Mouse (Mus musculus): ENCODE results near the gene Grb2. TPM values are rescaled to one million over a fixed set of nuclear protein-coding genes. Genes with fewer than 3 reads are reported as not detected.

The Grb2 gene
- polyA plus RNA-seq, 1 experiment from 2014 or later, result 137 TPM

- H3K9ac ChIP-seq (replicated peaks), result peak within 1 kb of the TSS; percentile 96
- under 1% methylated on average over 88 of the region's 93 CpGs for WGBS
- peaks cover 42% of the 10 kb centered on the region for H3K36me3 ChIP-seq
- ATAC-seq (ENCODE audit: low FRiP score, low read depth), result peak; percentile 95
- H3K4me3 ChIP-seq, result peak within 1 kb of the TSS; percentile 98
- no peaks in the 10 kb centered on the region for H3K27me3 ChIP-seq
- H3K9me3 ChIP-seq, result no peaks in the 10 kb centered on the region
- peak within 1 kb of the TSS; percentile 88 for H3K27ac ChIP-seq (replicated peaks)
- peaks cover 22% of the 10 kb centered on the region for H3K4me1 ChIP-seq
- peak within 1 kb of the TSS; percentile 94 for H3K4me2 ChIP-seq (replicated peaks)
Measured at GRCm38 (mm10) chr11:115603476-115604303, 104.7 kb downstream of the Grb2 start, which contains the start of the genes Mrps7 and Gga3. Mrps7 (plus strand) TSS chr11:115603925. Gga3 (minus strand) TSS chr11:115604051.

- H3K4me3 ChIP-seq, result peak overlapping the region; percentile 98
- H3K27me3 ChIP-seq, result no peaks in the 10 kb centered on the region
- no peak for ATAC-seq (ENCODE audit: low FRiP score, low read depth)
- no peaks in the 10 kb centered on the region for H3K9me3 ChIP-seq
- H3K27ac ChIP-seq (replicated peaks), result peak overlapping the region; percentile 88
- H3K36me3 ChIP-seq, result peaks cover 40% of the 10 kb centered on the region
- peaks cover 22% of the 10 kb centered on the region for H3K4me1 ChIP-seq
- peak overlapping the region; percentile 94 for H3K4me2 ChIP-seq (replicated peaks)
- WGBS, result 7% methylated on average over 15 of the region's 15 CpGs
- peak overlapping the region; percentile 96 for H3K9ac ChIP-seq (replicated peaks)
Measured at GRCm38 (mm10) chr11:115603128-115603475, 105.3 kb downstream of the Grb2 start.

- H3K27ac ChIP-seq (replicated peaks), result no peak overlapping the region
- H3K4me3 ChIP-seq, result no peak overlapping the region
Measured at GRCm38 (mm10) chr11:115601174-115601573, 107.2 kb downstream of the Grb2 start.

DNA sequence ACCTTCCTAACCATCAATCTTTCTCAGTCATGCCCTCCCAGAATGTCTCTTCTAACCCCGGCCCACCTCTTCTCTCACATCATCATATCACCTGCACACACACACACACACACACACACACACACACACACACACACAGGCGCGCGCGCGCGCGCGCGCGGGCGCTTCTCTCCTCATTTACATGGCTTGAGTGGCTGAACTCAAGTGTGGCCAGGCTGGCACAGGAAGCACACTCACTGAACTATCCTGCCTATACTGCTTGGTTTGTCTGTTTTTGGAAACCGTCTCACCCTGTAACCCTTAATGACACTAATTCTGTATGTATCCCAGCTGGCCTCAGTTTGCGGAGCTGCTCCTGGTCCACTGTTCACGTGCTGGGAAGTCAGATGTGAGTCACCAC is 107.7 kb downstream of the Grb2 start:
- no peak overlapping the region for H3K4me3 ChIP-seq
- H3K9ac ChIP-seq (replicated peaks), result no peak overlapping the region
- H3K4me2 ChIP-seq (replicated peaks), result no peak overlapping the region
- peaks cover 22% of the 10 kb centered on the region for H3K4me1 ChIP-seq
- no peaks in the 10 kb centered on the region for H3K27me3 ChIP-seq
- H3K9me3 ChIP-seq, result no peaks in the 10 kb centered on the region
- H3K27ac ChIP-seq (replicated peaks), result no peak overlapping the region
- ATAC-seq (ENCODE audit: low FRiP score, low read depth), result no peak
- WGBS, result over 99% methylated on average over 15 of the region's 15 CpGs
- peaks cover 34% of the 10 kb centered on the region for H3K36me3 ChIP-seq

More at GRCm38 (mm10) chr11:115601174-115601573, 107.2 kb downstream of the Grb2 start:
- WGBS, result 93% methylated on average over 4 of the region's 4 CpGs
- ATAC-seq (ENCODE audit: low FRiP score, low read depth), result no peak
- peaks cover 22% of the 10 kb centered on the region for H3K4me1 ChIP-seq
- no peak overlapping the region for H3K4me2 ChIP-seq (replicated peaks)
- no peaks in the 10 kb centered on the region for H3K27me3 ChIP-seq
- peaks cover 35% of the 10 kb centered on the region for H3K36me3 ChIP-seq
- no peaks in the 10 kb centered on the region for H3K9me3 ChIP-seq
- no peak overlapping the region for H3K9ac ChIP-seq (replicated peaks)

DNA sequence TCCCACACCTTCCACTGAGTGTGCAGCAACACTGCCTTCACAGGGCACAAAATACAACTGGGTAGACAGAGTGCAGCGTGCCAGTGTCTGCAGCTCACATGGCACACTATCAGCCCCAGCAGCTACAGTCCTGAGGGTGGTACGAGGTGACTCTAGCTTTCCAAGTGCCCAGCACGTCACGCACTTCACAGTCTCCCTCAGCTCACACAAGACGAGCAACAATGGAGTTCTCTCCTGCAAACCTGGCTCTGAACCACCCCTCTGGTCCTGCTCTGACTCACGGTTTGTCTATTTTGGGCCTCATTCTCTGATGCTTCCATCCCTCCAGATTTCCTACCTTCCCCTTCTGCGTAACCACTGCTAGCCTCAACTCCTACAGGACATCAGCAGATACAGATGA is 108.7 kb downstream of the Grb2 start:
- no peak for ATAC-seq (ENCODE audit: low FRiP score, low read depth)
- 96% methylated on average over 7 of the region's 7 CpGs for WGBS
- Histone ChIP-seq H3K27ac (replicated peaks) (no peak overlapping the region), H3K4me1 (peaks cover 13% of the 10 kb centered on the region), H3K4me2 (replicated peaks) (no peak overlapping the region), H3K4me3 (no peak overlapping the region), H3K9me3 (no peaks in the 10 kb centered on the region), H3K9ac (replicated peaks) (no peak overlapping the region), H3K36me3 (peaks cover 38% of the 10 kb centered on the region), H3K27me3 (no peaks in the 10 kb centered on the region)

DNA sequence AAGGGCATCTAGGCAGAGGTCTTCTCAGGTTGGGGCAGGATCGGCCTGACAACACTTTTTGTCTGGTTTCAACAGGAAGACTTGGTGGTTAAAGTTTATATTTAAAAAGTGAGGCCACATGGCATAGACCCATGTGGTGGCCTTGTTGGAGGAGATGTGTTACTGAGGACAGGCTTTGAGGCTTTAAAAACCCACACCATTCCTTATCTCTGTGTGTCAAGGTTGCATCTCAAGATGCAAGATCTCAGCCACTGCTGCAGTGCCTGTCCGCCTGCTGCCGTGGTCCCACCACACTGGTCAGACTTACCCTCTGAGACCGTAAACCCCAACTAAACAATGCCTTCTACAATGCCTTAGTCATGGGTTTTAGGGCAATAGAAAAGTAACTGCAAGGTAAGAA is 110.1 kb downstream of the Grb2 start:
- no peak overlapping the region for H3K9ac ChIP-seq (replicated peaks)
- no peak for ATAC-seq (ENCODE audit: low FRiP score, low read depth)
- no peaks in the 10 kb centered on the region for H3K9me3 ChIP-seq
- H3K4me1 ChIP-seq, result peaks cover 10% of the 10 kb centered on the region
- no peak overlapping the region for H3K4me2 ChIP-seq (replicated peaks)
- no peak overlapping the region for H3K4me3 ChIP-seq
- 95% methylated on average over 4 of the region's 4 CpGs for WGBS
- H3K27me3 ChIP-seq, result no peaks in the 10 kb centered on the region
- H3K27ac ChIP-seq (replicated peaks), result no peak overlapping the region
- peaks cover 52% of the 10 kb centered on the region for H3K36me3 ChIP-seq

- Histone ChIP-seq H3K27me3 (no peaks in the 10 kb centered on the region), H3K9me3 (no peaks in the 10 kb centered on the region), H3K4me3 (no peak overlapping the region), H3K4me1 (no peaks in the 10 kb centered on the region), H3K4me2 (replicated peaks) (no peak overlapping the region), H3K27ac (replicated peaks) (no peak overlapping the region), H3K9ac (replicated peaks) (no peak overlapping the region), H3K36me3 (peaks cover 73% of the 10 kb centered on the region)
- ATAC-seq (ENCODE audit: low FRiP score, low read depth), result no peak
- WGBS, result 94% methylated on average over 3 of the region's 3 CpGs
Measured at GRCm38 (mm10) chr11:115595209-115595608, 113.2 kb downstream of the Grb2 start.

Other genes starting within 250 kb of the Grb2 start
- gene Slc16a5, start 246.1 kb downstream of the Grb2 start, polyA plus RNA-seq (2016; fragmentation: Nextera tagmentation; extraction: Ambion mirVana), result 0.20 and 0.30 TPM in 2 replicates
- 10.3 and 13.1 TPM in 2 replicates for gene Armc7, start 232.9 kb downstream of the Grb2 start, polyA plus RNA-seq (2016; fragmentation: Nextera tagmentation; extraction: Ambion mirVana)
- gene Nt5c, start 216.7 kb downstream of the Grb2 start, polyA plus RNA-seq (2016; fragmentation: Nextera tagmentation; extraction: Ambion mirVana), result 81.6 and 83.8 TPM in 2 replicates
- gene Jpt1, start 194.2 kb downstream of the Grb2 start, polyA plus RNA-seq (2016; fragmentation: Nextera tagmentation; extraction: Ambion mirVana), result 1,008 and 1,026 TPM in 2 replicates
- gene Sumo2, start 172.3 kb downstream of the Grb2 start, polyA plus RNA-seq (2016; fragmentation: Nextera tagmentation; extraction: Ambion mirVana), result 1,412 and 1,429 TPM in 2 replicates
- 168 and 172 TPM in 2 replicates for gene Nup85, start 144.2 kb downstream of the Grb2 start, polyA plus RNA-seq (2016; fragmentation: Nextera tagmentation; extraction: Ambion mirVana)
- gene Mrps7, start 104.7 kb downstream of the Grb2 start, polyA plus RNA-seq (2016; fragmentation: Nextera tagmentation; extraction: Ambion mirVana), result 85.7 and 89.0 TPM in 2 replicates
- 34.6 and 37.2 TPM in 2 replicates for gene Gga3, start 104.5 kb downstream of the Grb2 start, polyA plus RNA-seq (2016; fragmentation: Nextera tagmentation; extraction: Ambion mirVana)
- gene Mif4gd, start 95.6 kb downstream of the Grb2 start, polyA plus RNA-seq (2016; fragmentation: Nextera tagmentation; extraction: Ambion mirVana), result 12.2 and 15.1 TPM in 2 replicates
- 26.2 and 26.9 TPM in 2 replicates for gene Slc25a19, start 80.3 kb downstream of the Grb2 start, polyA plus RNA-seq (2016; fragmentation: Nextera tagmentation; extraction: Ambion mirVana)
- gene Tmem94, start 56.8 kb upstream of the Grb2 start, polyA plus RNA-seq (2016; fragmentation: Nextera tagmentation; extraction: Ambion mirVana), result 42.4 and 47.0 TPM in 2 replicates
- 15.5 and 17.0 TPM in 2 replicates for gene Caskin2, start 105.0 kb upstream of the Grb2 start, polyA plus RNA-seq (2016; fragmentation: Nextera tagmentation; extraction: Ambion mirVana)
- 27.9 and 30.9 TPM in 2 replicates for gene Tsen54, start 106.1 kb upstream of the Grb2 start, polyA plus RNA-seq (2016; fragmentation: Nextera tagmentation; extraction: Ambion mirVana)
- 3.7 and 4.4 TPM in 2 replicates for gene Llgl2, start 115.5 kb upstream of the Grb2 start, polyA plus RNA-seq (2016; fragmentation: Nextera tagmentation; extraction: Ambion mirVana)
- 0.13 and 0.37 TPM in 2 replicates for gene Myo15b, start 149.8 kb upstream of the Grb2 start, polyA plus RNA-seq (2016; fragmentation: Nextera tagmentation; extraction: Ambion mirVana)
- 0.88 and 0.98 TPM in 2 replicates for gene Smim5, start 191.4 kb upstream of the Grb2 start, polyA plus RNA-seq (2016; fragmentation: Nextera tagmentation; extraction: Ambion mirVana)
- 0.98 and 1.2 TPM in 2 replicates for gene Smim6, start 203.4 kb upstream of the Grb2 start, polyA plus RNA-seq (2016; fragmentation: Nextera tagmentation; extraction: Ambion mirVana)
- 55.9 and 61.8 TPM in 2 replicates for gene Sap30bp, start 224.7 kb upstream of the Grb2 start, polyA plus RNA-seq (2016; fragmentation: Nextera tagmentation; extraction: Ambion mirVana)
- gene Recql5, start 224.9 kb upstream of the Grb2 start, polyA plus RNA-seq (2016; fragmentation: Nextera tagmentation; extraction: Ambion mirVana), result 29.9 and 30.1 TPM in 2 replicates

Measured in midbrain, embryonic 12.5 days (tissue).